Mouse (Mus musculus): ENCODE results near the gene Fmo2. TPM values are rescaled to one million over a fixed set of nuclear protein-coding genes. Genes with fewer than 3 reads are reported as not detected.

Gene Fmo2
- total and polyA plus RNA-seq, 3 experiments = not detected

DNA sequence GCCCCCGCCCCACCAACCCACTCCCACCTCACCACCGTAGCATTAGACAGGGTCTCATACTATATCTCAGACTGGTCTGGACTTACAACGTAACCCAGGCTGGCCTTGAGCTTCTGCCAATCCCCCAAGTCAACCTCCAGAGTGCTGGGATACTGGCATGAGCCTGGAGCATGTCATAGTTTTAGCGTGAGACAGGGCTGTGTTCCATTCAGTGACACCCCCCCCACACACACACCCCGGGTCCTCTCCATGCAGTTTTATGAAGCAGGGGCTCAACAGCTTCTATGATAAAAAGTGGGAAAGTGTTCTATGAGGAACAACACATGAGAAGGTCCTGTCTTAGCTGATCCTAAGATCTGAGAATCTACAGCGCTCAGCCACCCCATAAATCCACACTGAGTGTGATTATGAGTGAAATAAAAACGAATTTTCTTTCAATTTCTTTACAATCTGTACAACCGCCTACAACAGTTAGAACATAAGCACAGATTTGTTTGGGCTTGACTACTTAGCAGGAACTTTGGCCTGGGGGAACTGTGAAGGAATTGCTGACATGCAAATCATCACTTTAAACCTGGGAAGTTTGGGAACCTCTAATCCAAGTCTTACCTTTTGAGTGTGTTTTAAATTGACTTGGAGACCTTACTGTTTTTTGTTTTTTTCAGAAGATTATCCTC, 33.6 kb downstream of the Fmo2 start:
- H3K36me3 ChIP-seq (replicated peaks in 1 of 2; ENCODE audit: control insufficient read depth in 1 of 2, insufficient read depth in 1 of 2, low read length in 1 of 2) = no peaks in the 10 kb centered on the region
- peaks cover 0 to 4% of the 10 kb centered on the region in 2 experiments; a peak in 2 of 4 replicates for H3K4me1 ChIP-seq (ENCODE audit: control insufficient read depth in 1 of 2, insufficient read depth in 2 of 2)
- dilution Hi-C loops (cut with MboI; ENCODE audit: extremely low pct_ligation_motif_present, extremely low pct_unique_long_range_greater_than_20kb, low sequenced_read_pairs) = no loop called here
- TF ChIP-seq MYC (IDR thresholded peaks at IDR 0.05; ENCODE audit: low read depth, low read length) (no peak), ELF1 (IDR thresholded peaks at IDR 0.05; ENCODE audit: low read depth, low read length) (no peak), POLR2A (IDR thresholded peaks at IDR 0.05; ENCODE audit: low read depth, low read length) (no peak), UBTF (IDR thresholded peaks at IDR 0.05; ENCODE audit: low read depth, low read length) (no peak), MAFK (IDR thresholded peaks at IDR 0.05; ENCODE audit: insufficient replicate concordance, low read length) (no peak), MEF2A (IDR thresholded peaks at IDR 0.05; ENCODE audit: borderline replicate concordance, low read depth, low read length) (no peak), ZC3H11A (IDR thresholded peaks at IDR 0.05; ENCODE audit: low read depth, low read length) (no peak), HCFC1 (IDR thresholded peaks at IDR 0.05; ENCODE audit: low read depth, low read length) (no peak), JUND (conservative IDR thresholded peaks at IDR 0.05; ENCODE audit: low read depth, low read length) (no peak), CHD1 (IDR thresholded peaks at IDR 0.05; ENCODE audit: low read depth, low read length) (no peak), NELFE (IDR thresholded peaks at IDR 0.05; ENCODE audit: low read depth, low read length) (no peak), TBP (conservative IDR thresholded peaks at IDR 0.05; ENCODE audit: low read depth, low read length) (no peak), USF2 (conservative IDR thresholded peaks at IDR 0.05; ENCODE audit: low read depth, low read length) (no peak), RAD21 (IDR thresholded peaks at IDR 0.05; ENCODE audit: low read depth, low read length) (no peak), RCOR1 (conservative IDR thresholded peaks at IDR 0.05; ENCODE audit: low read depth, low read length) (no peak), ZMIZ1 (IDR thresholded peaks at IDR 0.05; ENCODE audit: low read depth, low read length) (no peak), E2F4 (IDR thresholded peaks at IDR 0.05; ENCODE audit: insufficient replicate concordance, low read depth, low read length) (no peak)
- H3K79me2 ChIP-seq (replicated peaks; ENCODE audit: control insufficient read depth, extremely low read depth, insufficient read depth, poor library complexity, severe bottlenecking) = no peaks in the 10 kb centered on the region
- H3K27me3 ChIP-seq (replicated peaks) = no peaks in the 10 kb centered on the region
- H3K9ac ChIP-seq (ENCODE audit: insufficient read depth, low read depth) = no peak overlapping the region
- DNase-seq (ENCODE audit: extremely low read depth) = no peak
- H3K27ac ChIP-seq (ENCODE audit: insufficient read depth, low read depth) = no peak overlapping the region
- H3K4me2 ChIP-seq (ENCODE audit: insufficient read depth, low read depth, poor library complexity, severe bottlenecking) = no peak overlapping the region
- H3K9me3 ChIP-seq (replicated peaks; ENCODE audit: low read length) = no peaks in the 10 kb centered on the region
- H3K4me3 ChIP-seq (replicated peaks in 1 of 3; ENCODE audit: low read depth in 2 of 3, low read length in 2 of 3, poor library complexity in 1 of 3) = no peak overlapping the region
- in situ Hi-C loops (cut with MboI; ENCODE audit: low pct_ligation_motif_present, low pct_unique_long_range_greater_than_20kb, low sequenced_read_pairs) = no loop called here

DNA sequence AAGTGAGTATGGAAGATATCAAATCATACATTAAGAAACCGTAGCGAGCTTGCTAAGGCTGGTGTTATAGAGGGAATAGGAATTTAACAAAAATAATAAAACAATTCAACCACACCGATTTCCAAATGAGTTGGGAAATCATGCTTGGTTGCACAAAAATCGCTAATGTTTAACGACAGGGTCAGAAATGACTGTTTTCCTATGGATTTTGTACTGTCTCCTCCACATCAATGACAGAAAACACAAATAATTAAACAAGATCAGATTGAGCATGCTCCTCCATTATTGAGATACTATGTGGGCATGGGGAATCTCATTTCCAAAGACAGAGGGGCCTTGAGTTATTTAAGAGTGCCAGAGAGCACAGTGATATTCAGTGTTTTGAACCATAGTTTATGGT, 34.2 kb downstream of the Fmo2 start:
- dilution Hi-C loops (cut with MboI; ENCODE audit: extremely low pct_ligation_motif_present, extremely low pct_unique_long_range_greater_than_20kb, low sequenced_read_pairs) (no loop called here), in situ Hi-C loops (cut with MboI; ENCODE audit: low pct_ligation_motif_present, low pct_unique_long_range_greater_than_20kb, low sequenced_read_pairs) (no loop called here)
- H3K4me2 ChIP-seq (ENCODE audit: insufficient read depth, low read depth, poor library complexity, severe bottlenecking) = no peak overlapping the region
- TF ChIP-seq TBP (conservative IDR thresholded peaks at IDR 0.05; ENCODE audit: low read depth, low read length) (no peak), HCFC1 (IDR thresholded peaks at IDR 0.05; ENCODE audit: low read depth, low read length) (no peak), KAT2A (IDR thresholded peaks at IDR 0.05; ENCODE audit: insufficient replicate concordance, low read length) (no peak), EP300 (IDR thresholded peaks at IDR 0.05; ENCODE audit: low read length) (no peak)
- no peak overlapping the region for H3K4me3 ChIP-seq (replicated peaks in 1 of 3; ENCODE audit: low read depth in 2 of 3, low read length in 2 of 3, poor library complexity in 1 of 3)
- no peaks in the 10 kb centered on the region for H3K9me3 ChIP-seq (replicated peaks; ENCODE audit: low read length)
- H3K36me3 ChIP-seq (replicated peaks in 1 of 2; ENCODE audit: control insufficient read depth in 1 of 2, insufficient read depth in 1 of 2, low read length in 1 of 2) = no peaks in the 10 kb centered on the region
- no peak overlapping the region for H3K27ac ChIP-seq (ENCODE audit: insufficient read depth, low read depth)
- no peaks in the 10 kb centered on the region for H3K79me2 ChIP-seq (replicated peaks; ENCODE audit: control insufficient read depth, extremely low read depth, insufficient read depth, poor library complexity, severe bottlenecking)
- H3K4me1 ChIP-seq (ENCODE audit: control insufficient read depth in 1 of 2, insufficient read depth in 2 of 2) = peaks cover 0 to 4% of the 10 kb centered on the region in 2 experiments; a peak in 2 of 4 replicates
- DNase-seq (ENCODE audit: extremely low read depth) = no peak
- H3K27me3 ChIP-seq (replicated peaks) = no peaks in the 10 kb centered on the region
- no peak overlapping the region for H3K9ac ChIP-seq (ENCODE audit: insufficient read depth, low read depth)

All from CH12.LX (cell line).